Mouse (Mus musculus) embryo, embryonic 11 days (tissue): Measurements from ENCODE around the gene Pih1d1.
"Not testable (repeated sequence)": the region's sequence is repeated elsewhere in the genome, so short reads cannot be mapped to it uniquely, and the experiment has no call there.

Experiments used
- DNase-seq: peaks from one replicate; pipeline ENCODE4 v3.0.0-alpha.2; 2015

The Pih1d1 gene

GRCm38 (mm10) chr7:45148534-45149098 is 5.5 kb upstream of the Pih1d1 start:
- no peak for DNase-seq

GRCm38 (mm10) chr7:45149545-45149944 is 4.6 kb upstream of the Pih1d1 start:
- DNase-seq = no peak

- DNase-seq = no peak
These were observed 3.8 kb upstream of the Pih1d1 start for GRCm38 (mm10) chr7:45150321-45150720.

GRCm38 (mm10) chr7:45151303-45151702 is 2.8 kb upstream of the Pih1d1 start:
- peak; percentile 49 for DNase-seq

GRCm38 (mm10) chr7:45153052-45153451 is 1.1 kb upstream of the Pih1d1 start:
- not testable (repeated sequence) for DNase-seq

GRCm38 (mm10) chr7:45153586-45153985 is 517 bp upstream of the Pih1d1 start:
- DNase-seq = no peak

- DNase-seq = peak; percentile 41
These were observed 951 bp downstream of the Pih1d1 start for GRCm38 (mm10) chr7:45154993-45155514.

GRCm38 (mm10) chr7:45155590-45155989 is 1.5 kb downstream of the Pih1d1 start:
- no peak for DNase-seq

- no peak for DNase-seq
These were observed 2.1 kb downstream of the Pih1d1 start for GRCm38 (mm10) chr7:45156206-45156605.

- DNase-seq = no peak
These were observed 3.4 kb downstream of the Pih1d1 start for GRCm38 (mm10) chr7:45157459-45157858.

- DNase-seq = no peak
These were observed 4.9 kb downstream of the Pih1d1 start for GRCm38 (mm10) chr7:45158991-45159390.

GRCm38 (mm10) chr7:45160316-45160800 is 6.3 kb downstream of the Pih1d1 start:
- DNase-seq = no peak

GRCm38 (mm10) chr7:45160866-45161265 is 6.8 kb downstream of the Pih1d1 start:
- no peak for DNase-seq

- peak; percentile 94 for DNase-seq
These were observed 7.7 kb downstream of the Pih1d1 start for GRCm38 (mm10) chr7:45161612-45162473.

- no peak for DNase-seq
These were observed 8.4 kb downstream of the Pih1d1 start for GRCm38 (mm10) chr7:45162551-45162950.

- DNase-seq = no peak
These were observed 9.0 kb downstream of the Pih1d1 start for GRCm38 (mm10) chr7:45162996-45163615.

GRCm38 (mm10) chr7:45163735-45164490 is 9.8 kb downstream of the Pih1d1 start, which contains the start of gene Slc17a7:
TSS of gene Slc17a7 (plus strand) at chr7:45163949.
- peak; percentile 55 for DNase-seq

GRCm38 (mm10) chr7:45164833-45165232 is 10.7 kb downstream of the Pih1d1 start:
- DNase-seq = no peak

GRCm38 (mm10) chr7:45165701-45166100 is 11.6 kb downstream of the Pih1d1 start:
- no peak for DNase-seq

GRCm38 (mm10) chr7:45166950-45167401 is 12.9 kb downstream of the Pih1d1 start:
- DNase-seq = no peak

- peak; percentile 42 for DNase-seq
These were observed 13.8 kb downstream of the Pih1d1 start for GRCm38 (mm10) chr7:45167761-45168445.

GRCm38 (mm10) chr7:45168656-45169055 is 14.6 kb downstream of the Pih1d1 start:
- DNase-seq = no peak
